Mouse (Mus musculus) lung, postnatal 0 days (tissue): Measurements from ENCODE around the gene Tasp1. TPM values are rescaled to one million over a fixed set of nuclear protein-coding genes. Genes with fewer than 3 reads are reported as not detected.

Source experiments
- ATAC-seq: fragments of 200-750 bp; cut with Nextera tagmentation; 2 replicates; pipeline ENCODE4 v1.8.0; 2017; ENCODE audit warnings: moderate library complexity
- DNase-seq: peaks from one replicate; pipeline ENCODE4 v3.0.0-alpha.2; 2016; ENCODE audit warnings: low spot score
- H3K27ac ChIP-seq: fragments of 300-500 bp; sonication (generic); 2 replicates; pipeline ENCODE4 v1.5.1; 2014; ENCODE audit warnings: antibody characterized with exemption, mild to moderate bottlenecking, low read length, mixed read lengths
- H3K27me3 ChIP-seq: fragments of 300-500 bp; sonication (generic); replicated peaks from 2 replicates; pipeline ENCODE4 v1.6.1; 2014; ENCODE audit warnings: low read length, mixed read lengths; ENCODE audit not compliant: insufficient read depth
- H3K36me3 ChIP-seq: fragments of 300-500 bp; sonication (generic); 2 replicates; pipeline ENCODE4 v1.6.1; 2014; ENCODE audit warnings: low read length, mixed read lengths; ENCODE audit not compliant: insufficient read depth
- H3K4me1 ChIP-seq: fragments of 300-500 bp; sonication (generic); 2 replicates; pipeline ENCODE4 v1.6.1; 2014; ENCODE audit warnings: antibody characterized with exemption, low read depth, low read length, mixed read lengths; ENCODE audit not compliant: insufficient read depth
- H3K4me2 ChIP-seq: fragments of 300-500 bp; sonication (generic); replicated peaks from 2 replicates; pipeline ENCODE4 v1.6.1; 2014; ENCODE audit warnings: low read depth, mild to moderate bottlenecking, low read length, moderate library complexity, mixed read lengths
- H3K4me3 ChIP-seq: fragments of 300-500 bp; sonication (generic); 2 replicates; pipeline ENCODE4 v1.5.1; 2014; ENCODE audit warnings: low read depth, low read length
- H3K9ac ChIP-seq: fragments of 300-500 bp; sonication (generic); replicated peaks from 2 replicates; pipeline ENCODE4 v1.6.1; 2014; ENCODE audit warnings: low read depth, mild to moderate bottlenecking
- H3K9me3 ChIP-seq: fragments of 300-500 bp; sonication (generic); 2 replicates; pipeline ENCODE4 v1.6.1; 2016; ENCODE audit warnings: low read length, mixed read lengths
- CTCF ChIP-seq: IDR thresholded peaks from 2 replicates; pipeline ENCODE4 v1.5.1; 2016; ENCODE audit warnings: antibody characterized with exemption, mild to moderate bottlenecking
- EP300 ChIP-seq: IDR thresholded peaks from 2 replicates; pipeline ENCODE4 v1.6.1; 2016; ENCODE audit warnings: antibody characterized with exemption, mild to moderate bottlenecking, control low read depth
- WGBS: fragments of 180-500 bp; shearing (Covaris S2); extraction: QIAGEN DNeasy Blood & Tissue Kit; methylation state at CpG from one replicate; pipeline ENCODE4 v1.1.7; 2014; 5-methylcytosine and 5-hydroxymethylcytosine counted together
- polyA plus RNA-seq: library from polyadenylated mRNA; unstranded; fragments of >200 nt; fragmentation: Nextera tagmentation; extraction: Ambion mirVana; gene quantifications from 2 replicates; pipeline ENCODE4 v1.2.1, GENCODE M21; 2015

The Tasp1 gene
- polyA plus RNA-seq, 1 experiment from 2014 or later, result 13.3 TPM

DNA sequence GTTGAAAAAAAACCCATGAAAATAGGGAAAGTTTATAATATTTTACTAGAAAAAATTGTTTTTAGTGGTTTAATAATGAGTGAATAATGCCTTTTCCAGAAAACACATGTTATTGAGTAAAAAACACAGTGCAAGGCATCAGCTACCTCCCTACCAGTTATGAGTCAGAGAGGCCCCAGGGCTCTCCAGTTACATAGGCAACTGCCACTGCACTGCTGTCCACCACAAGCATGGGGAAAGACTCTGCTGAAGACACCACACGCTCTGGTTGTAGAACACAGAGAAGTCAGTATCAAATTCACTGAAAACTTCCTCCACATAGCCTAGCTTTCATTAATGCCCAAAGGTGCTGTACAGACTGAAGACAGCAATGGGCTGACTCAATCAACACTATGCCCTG is 217.0 kb downstream of the Tasp1 start:
- Histone ChIP-seq H3K27me3 (no peaks in the 10 kb centered on the region), H3K4me1 (no peaks in the 10 kb centered on the region), H3K27ac (no peak overlapping the region), H3K4me2 (no peak overlapping the region), H3K9me3 (no peaks in the 10 kb centered on the region), H3K4me3 (no peak overlapping the region), H3K36me3 (no peaks in the 10 kb centered on the region), H3K9ac (no peak overlapping the region)
- DNase-seq, result no peak
- WGBS, result 88% methylated on average over 1 of the region's 1 CpGs
- TF ChIP-seq CTCF (no peak), EP300 (no peak)
- no peak for ATAC-seq

DNA sequence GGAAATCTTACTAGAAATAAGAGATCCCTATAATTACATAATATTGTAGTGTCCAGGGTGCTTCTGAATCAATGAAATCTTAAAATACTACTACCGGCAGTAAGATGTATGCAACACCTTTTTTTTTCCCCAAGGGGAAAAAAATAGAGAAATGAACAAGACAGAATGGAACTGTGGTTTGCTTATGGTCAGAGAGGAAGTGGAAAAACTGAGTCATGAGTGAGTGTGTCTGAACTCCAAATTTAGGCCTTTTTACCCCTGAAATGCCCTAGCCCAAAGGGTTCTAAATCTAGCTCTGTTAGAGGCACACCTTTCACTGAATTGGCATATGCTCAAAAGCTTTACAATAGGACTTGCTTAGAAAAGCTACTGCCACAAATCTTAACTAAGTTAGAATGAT is 225.2 kb downstream of the Tasp1 start:
- Histone ChIP-seq H3K4me2 (no peak overlapping the region), H3K27me3 (no peaks in the 10 kb centered on the region), H3K27ac (no peak overlapping the region), H3K4me3 (no peak overlapping the region), H3K4me1 (no peaks in the 10 kb centered on the region), H3K9ac (no peak overlapping the region), H3K9me3 (no peaks in the 10 kb centered on the region), H3K36me3 (no peaks in the 10 kb centered on the region)
- TF ChIP-seq CTCF, result no peak
- TF ChIP-seq EP300, result peak; percentile 54
- peak; percentile 75 for DNase-seq
- WGBS, result 25% methylated on average over 1 of the region's 1 CpGs
- ATAC-seq, result peak; percentile 55

DNA sequence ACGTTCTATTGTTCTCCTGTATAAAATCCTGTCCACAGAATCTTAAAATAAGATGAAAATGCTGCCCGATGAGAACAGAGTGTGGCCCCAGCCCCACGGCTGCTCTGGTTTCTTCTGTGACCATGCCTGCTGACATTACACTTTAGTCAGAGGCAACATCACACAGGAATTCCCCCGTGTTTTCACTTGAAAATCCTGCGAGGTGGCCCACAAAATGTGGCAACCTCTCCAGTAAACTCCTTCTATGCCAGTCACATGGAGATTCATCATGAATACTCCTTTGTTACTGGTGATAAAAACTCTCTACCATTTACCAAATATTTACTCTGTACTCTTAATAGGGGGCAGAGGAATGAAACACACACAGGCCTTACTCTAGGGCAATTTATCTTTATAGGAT is 225.7 kb downstream of the Tasp1 start:
- Histone ChIP-seq H3K9me3 (no peaks in the 10 kb centered on the region), H3K4me2 (no peak overlapping the region), H3K9ac (no peak overlapping the region), H3K27me3 (no peaks in the 10 kb centered on the region), H3K27ac (no peak overlapping the region), H3K4me1 (no peaks in the 10 kb centered on the region), H3K4me3 (no peak overlapping the region), H3K36me3 (no peaks in the 10 kb centered on the region)
- 48% methylated on average over 5 of the region's 5 CpGs for WGBS
- TF ChIP-seq EP300, result no peak
- TF ChIP-seq CTCF, result no peak
- DNase-seq (no peak), ATAC-seq (no peak)

DNA sequence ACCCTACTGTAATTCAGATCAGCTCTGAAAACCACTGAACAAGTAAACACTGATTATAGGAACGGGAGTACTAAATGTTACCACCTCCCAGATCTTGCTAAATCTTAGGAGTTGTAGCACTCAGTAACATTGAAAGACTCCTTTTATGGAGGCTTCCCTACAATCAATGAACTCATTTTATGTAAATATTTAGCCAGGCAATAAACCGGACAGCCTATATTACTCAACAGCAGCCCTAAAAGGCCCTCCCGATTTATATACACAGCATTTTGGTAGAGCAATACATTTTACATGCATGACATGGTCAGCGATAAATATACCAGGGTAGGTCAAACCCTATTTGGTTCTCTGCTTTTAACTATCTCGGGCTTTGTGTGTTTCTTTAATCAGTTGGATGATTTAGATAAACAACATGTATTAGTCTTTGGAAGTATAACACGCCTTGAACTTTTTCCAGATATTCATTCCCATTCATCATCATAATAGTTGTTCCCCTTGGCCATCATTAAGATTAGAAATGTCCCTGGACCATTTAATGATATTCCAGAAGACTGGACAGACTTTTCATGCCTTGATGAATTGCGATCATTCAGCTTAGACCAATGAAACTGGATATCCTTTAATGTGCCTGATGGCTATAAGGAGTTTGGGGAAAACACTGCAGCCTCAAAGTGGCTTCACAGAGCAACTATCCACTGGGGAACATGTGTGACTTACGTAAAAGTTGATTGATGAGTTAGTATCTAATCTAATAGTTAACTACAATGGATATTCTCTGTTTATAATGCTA is 244.8 kb downstream of the Tasp1 start:
- H3K36me3 ChIP-seq, result no peaks in the 10 kb centered on the region
- peaks cover 6% of the 10 kb centered on the region; the same call in 1 of the 2 replicates for H3K4me1 ChIP-seq
- ATAC-seq (peak; percentile 75), DNase-seq (peak; percentile 65)
- no peak overlapping the region for H3K4me2 ChIP-seq
- no peak overlapping the region for H3K9ac ChIP-seq
- no peaks in the 10 kb centered on the region; the same call in 1 of the 2 replicates for H3K9me3 ChIP-seq
- 40% methylated on average over 8 of the region's 8 CpGs for WGBS
- no peak overlapping the region for H3K4me3 ChIP-seq
- H3K27me3 ChIP-seq, result no peaks in the 10 kb centered on the region
- H3K27ac ChIP-seq, result no peak overlapping the region
- 0 out of 2 replicates have a peak, but pooled peaks have one; percentile 17 for TF ChIP-seq EP300
- no peak for TF ChIP-seq CTCF

DNA sequence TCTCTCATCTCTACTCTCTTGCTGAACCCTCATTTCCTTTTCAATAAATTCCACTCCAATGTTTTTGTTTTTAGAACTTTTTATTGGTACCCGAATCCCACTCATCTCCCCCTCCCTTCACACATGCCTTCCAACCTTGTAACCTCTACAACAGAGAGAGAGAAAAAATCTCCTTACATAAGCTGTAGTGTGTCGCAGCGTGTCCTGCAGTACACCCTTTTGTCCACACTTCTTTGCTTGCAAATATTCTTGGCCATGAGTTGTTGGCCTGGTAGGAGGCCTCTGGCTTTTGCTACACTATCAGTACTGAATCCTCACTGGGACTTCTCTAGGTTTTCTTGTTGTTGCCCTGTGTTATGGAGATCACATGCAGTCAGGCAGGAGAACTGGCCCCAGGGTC is 249.3 kb downstream of the Tasp1 start:
- H3K9me3 ChIP-seq, result no peaks in the 10 kb centered on the region
- H3K36me3 ChIP-seq, result no peaks in the 10 kb centered on the region
- no peak overlapping the region for H3K9ac ChIP-seq
- peak; percentile 24; the same call in 1 of the 2 replicates for TF ChIP-seq CTCF
- no peak for TF ChIP-seq EP300
- peak; percentile 18 for DNase-seq
- no peak overlapping the region for H3K4me3 ChIP-seq
- H3K27me3 ChIP-seq, result no peaks in the 10 kb centered on the region
- H3K4me2 ChIP-seq, result no peak overlapping the region
- no peak overlapping the region for H3K27ac ChIP-seq
- no peak for ATAC-seq
- WGBS, result 70% methylated on average over 3 of the region's 3 CpGs
- peaks cover 6% of the 10 kb centered on the region; the same call in 1 of the 2 replicates for H3K4me1 ChIP-seq

DNA sequence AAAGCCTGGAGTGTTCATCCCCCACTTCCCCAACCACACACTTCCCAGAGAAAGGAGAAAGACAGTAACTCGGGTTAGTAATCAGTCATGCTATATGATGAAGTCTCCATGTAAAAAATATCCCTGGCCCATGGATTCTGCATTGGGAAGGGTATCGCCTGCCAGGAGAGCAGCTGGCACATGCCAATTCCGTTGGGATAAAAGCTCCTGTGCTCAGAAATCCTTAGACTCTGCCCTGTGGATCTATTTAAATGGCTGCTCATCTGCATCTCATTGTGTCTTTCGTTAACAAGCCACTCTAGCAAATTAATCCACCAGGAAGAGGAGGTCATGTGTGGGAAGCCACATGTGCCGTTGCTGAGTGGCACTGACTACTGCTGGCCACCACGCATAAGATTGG is 258.7 kb downstream of the Tasp1 start:
- TF ChIP-seq CTCF (no peak), EP300 (no peak)
- no peak overlapping the region for H3K27ac ChIP-seq
- no peaks in the 10 kb centered on the region for H3K36me3 ChIP-seq
- ATAC-seq (no peak), DNase-seq (no peak)
- 88% methylated on average over 6 of the region's 6 CpGs for WGBS
- no peaks in the 10 kb centered on the region for H3K27me3 ChIP-seq
- no peak overlapping the region for H3K9ac ChIP-seq
- H3K4me2 ChIP-seq, result no peak overlapping the region
- H3K4me1 ChIP-seq, result no peaks in the 10 kb centered on the region
- no peaks in the 10 kb centered on the region for H3K9me3 ChIP-seq
- H3K4me3 ChIP-seq, result no peak overlapping the region
